Mouse (Mus musculus) lung, postnatal 10 days (tissue): Measurements from ENCODE around the gene Eif3l.
"Not testable (repeated sequence)": the region's sequence is repeated elsewhere in the genome, so short reads cannot be mapped to it uniquely, and the experiment has no call there.

Source experiments
- DNase-seq: peaks from one replicate; pipeline ENCODE4 v3.0.0; 2021

Eif3l gene

GRCm38 (mm10) chr15:79074913-79075532 is at the start of gene Eif3l:
TSS of gene Eif3l (plus strand) at chr15:79075179.
- peak; percentile 92 for DNase-seq

GRCm38 (mm10) chr15:79025687-79026308 is 49.2 kb upstream of the Eif3l start:
- DNase-seq = no peak

GRCm38 (mm10) chr15:79026511-79027290 is 48.3 kb upstream of the Eif3l start:
- peak; percentile 38 for DNase-seq

GRCm38 (mm10) chr15:79027291-79028205 is 47.4 kb upstream of the Eif3l start:
- peak; percentile 55 for DNase-seq

GRCm38 (mm10) chr15:79028237-79028738 is 46.7 kb upstream of the Eif3l start, which contains the start of gene H1f0:
TSS of gene H1f0 (plus strand) at chr15:79028450.
- peak; percentile 97 for DNase-seq

- DNase-seq = no peak
These were observed 46.0 kb upstream of the Eif3l start for GRCm38 (mm10) chr15:79028823-79029484.

GRCm38 (mm10) chr15:79029519-79030241 is 45.3 kb upstream of the Eif3l start:
- peak; percentile 29 for DNase-seq

GRCm38 (mm10) chr15:79030551-79031435 is 44.2 kb upstream of the Eif3l start:
- peak; percentile 94 for DNase-seq

GRCm38 (mm10) chr15:79031908-79032307 is 43.1 kb upstream of the Eif3l start:
- DNase-seq = not testable (repeated sequence)

- DNase-seq = peak; percentile 82
These were observed 37.1 kb upstream of the Eif3l start for GRCm38 (mm10) chr15:79037913-79038328.

GRCm38 (mm10) chr15:79038331-79038730 is 36.6 kb upstream of the Eif3l start:
- DNase-seq = no peak

- peak; percentile 91 for DNase-seq
These were observed 36.1 kb upstream of the Eif3l start for GRCm38 (mm10) chr15:79038853-79039252.

GRCm38 (mm10) chr15:79040501-79041416 is 34.2 kb upstream of the Eif3l start:
- peak; percentile 49 for DNase-seq

GRCm38 (mm10) chr15:79041585-79041984 is 33.4 kb upstream of the Eif3l start, which contains the start of gene Galr3:
TSS of gene Galr3 (plus strand) at chr15:79041885.
- DNase-seq = no peak

GRCm38 (mm10) chr15:79042721-79043491 is 32.1 kb upstream of the Eif3l start:
- DNase-seq = no peak

GRCm38 (mm10) chr15:79044837-79045236 is 30.1 kb upstream of the Eif3l start:
- no peak for DNase-seq

GRCm38 (mm10) chr15:79048186-79048585 is 26.8 kb upstream of the Eif3l start:
- DNase-seq = no peak
